Mouse (Mus musculus) lung, adult 2 months (tissue): ENCODE measurements around the gene Ube2h.

Experiments used
- CTCF ChIP-seq: fragments of 200-500 bp; IDR thresholded peaks from 2 replicates; pipeline ENCODE4 v1.5.1; 2011; ENCODE audit warnings: mild to moderate bottlenecking, low read length, control low read depth; ENCODE audit not compliant: insufficient read depth
- POLR2A ChIP-seq: fragments of 200-500 bp; IDR thresholded peaks from 2 replicates; pipeline ENCODE4 v1.6.1; 2011; ENCODE audit warnings: low read depth, mild to moderate bottlenecking, control low read depth, low read length, borderline replicate concordance; ENCODE audit errors: extremely low read depth

- no peak for TF ChIP-seq CTCF
- no peak for TF ChIP-seq POLR2A
These were observed 31.9 kb downstream of the Ube2h start for GRCm38 (mm10) chr6:30272338-30272905.
